In the genomic region with DNA sequence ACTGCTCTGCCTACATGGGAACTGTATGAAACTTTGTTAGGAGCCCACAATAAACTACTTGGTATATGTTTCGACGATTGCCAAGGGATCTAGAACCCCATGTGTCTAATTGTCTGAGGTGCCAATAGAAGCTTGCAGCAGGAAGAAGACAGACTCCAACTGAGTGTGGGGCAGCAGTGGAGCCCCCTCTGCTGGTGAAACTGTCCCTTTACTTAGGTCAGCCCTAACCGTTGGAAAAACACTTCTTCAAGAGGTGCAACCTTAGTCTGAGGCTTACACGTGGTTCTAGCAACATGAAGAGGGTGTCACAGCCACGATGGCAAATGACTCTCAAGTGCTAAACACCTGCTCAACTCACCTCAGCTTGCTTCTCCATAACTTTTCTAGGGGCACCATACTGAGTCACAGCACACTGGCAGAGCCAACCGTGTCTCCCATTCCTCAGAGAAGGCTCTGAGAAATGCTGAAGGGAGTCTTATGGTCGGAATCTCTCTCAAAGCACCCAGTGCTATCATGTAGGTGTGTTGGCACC, we compare ENCODE assay signal across 9 mouse cellular contexts. TPM values are rescaled to one million over a fixed set of nuclear protein-coding genes. Genes with fewer than 3 reads are reported as not detected.
DNase-seq lines count a peak whose midpoint lies in the region; ATAC-seq and TF ChIP-seq lines count a peak whose summit lies in the region.
"Had no signal": no experiment of that assay in that cellular context is flagged by ENCODE, and none has a peak within 500 bp of the region (broad histone marks: within the 10 kb centered on the region; RNA-seq: fewer than 3 reads in every experiment).

No protein-coding gene starts in this region.

- peaks cover 6% of the 10 kb centered on the region for H3K4me1 ChIP-seq in heart, embryonic 10.5 days
- no peaks in the 10 kb centered on the region for H3K4me1 ChIP-seq in forebrain, embryonic 11.5 days (replicated peaks; ENCODE audit: control insufficient read depth, insufficient read depth, low read length)
- peaks cover 4% of the 10 kb centered on the region for H3K4me1 ChIP-seq in midbrain, embryonic 15.5 days

- CTCF ChIA-PET in Patski (lab: Charles Lee) = interaction anchor here (1.8 to 4.0 kb wide), 3 partner anchors 25 to 461 kb away, joined by 5 to 44 read pairs (median 8); no protein-coding TSS in a partner anchor

- H3K4me2 ChIP-seq in forebrain, embryonic 11.5 days (ENCODE audit: low read depth, low read length, severe bottlenecking) = no peak overlapping the region
- H3K4me2 ChIP-seq in midbrain, embryonic 15.5 days = no peak overlapping the region

- H3K36me3 ChIP-seq in heart, embryonic 10.5 days = no peaks in the 10 kb centered on the region
- H3K36me3 ChIP-seq in forebrain, embryonic 11.5 days (ENCODE audit: control insufficient read depth, insufficient read depth, low read length) = no peaks in the 10 kb centered on the region
- no peaks in the 10 kb centered on the region for H3K36me3 ChIP-seq in midbrain, embryonic 15.5 days (replicated peaks)

- no peaks in the 10 kb centered on the region for H3K9me3 ChIP-seq in heart, embryonic 10.5 days
- H3K9me3 ChIP-seq in forebrain, embryonic 11.5 days (ENCODE audit: control insufficient read depth, low read length) = no peaks in the 10 kb centered on the region
- no peaks in the 10 kb centered on the region for H3K9me3 ChIP-seq in midbrain, embryonic 15.5 days

- H3K9ac ChIP-seq in forebrain, embryonic 11.5 days (ENCODE audit: low read length) = no peak overlapping the region
- no peak overlapping the region for H3K9ac ChIP-seq in midbrain, embryonic 15.5 days

- TF ChIP-seq CTCF in Patski (IDR thresholded peaks at IDR 0.05) = peak; percentile 62

- no peak overlapping the region for H3K27ac ChIP-seq in heart, embryonic 10.5 days
- no peak overlapping the region for H3K27ac ChIP-seq in forebrain, embryonic 11.5 days (ENCODE audit: low read depth, low read length)
- H3K27ac ChIP-seq in midbrain, embryonic 15.5 days = no peak overlapping the region

- in situ Hi-C loops in Patski (cut with MboI; ENCODE audit: low pct_unique_long_range_greater_than_20kb) = loop anchor here (5.0 to 10.0 kb wide), 2 partner anchors 277 to 450 kb away; no protein-coding TSS in a partner anchor

- peak; percentile 51 for ATAC-seq in Patski
- ATAC-seq in megakaryocyte-erythroid progenitor cell, adult 5-6 weeks (replicated peaks; ENCODE audit: low FRiP score, low TSS enrichment, poor library complexity, severe bottlenecking) = 0 out of 2 replicates have a peak, but pooled peaks have one; percentile 51
- no peak for ATAC-seq in forebrain, embryonic 11.5 days (replicated peaks; ENCODE audit: low FRiP score)
- ATAC-seq in midbrain, embryonic 15.5 days (replicated peaks) = no peak

- H3K4me3 ChIP-seq in heart, embryonic 10.5 days = no peak overlapping the region
- H3K4me3 ChIP-seq in forebrain, embryonic 11.5 days (ENCODE audit: low read depth, low read length) = no peak overlapping the region
- H3K4me3 ChIP-seq in midbrain, embryonic 15.5 days = no peak overlapping the region

- DNase-seq in heart, adult 8-10 months (ENCODE audit: low spot score) = peak; percentile 17
- DNase-seq in heart, embryonic 10.5 days (ENCODE audit: low spot score) = no peak
- DNase-seq in 416B (ENCODE audit: low read depth) = peak; percentile 61
- no peak for DNase-seq in Patski (ENCODE audit: low read depth, low spot score)
- DNase-seq in forelimb bud, embryonic 11.5 days (ENCODE audit: low read depth, low spot score) = peak; percentile 41
- no peak for DNase-seq in forebrain, embryonic 11.5 days (ENCODE audit: low spot score)

- no peaks in the 10 kb centered on the region for H3K27me3 ChIP-seq in heart, embryonic 10.5 days (ENCODE audit: insufficient read depth, poor library complexity, severe bottlenecking)
- peaks cover 28% of the 10 kb centered on the region for H3K27me3 ChIP-seq in Patski
- H3K27me3 ChIP-seq in forebrain, embryonic 11.5 days (ENCODE audit: control insufficient read depth, insufficient read depth, low read length) = no peaks in the 10 kb centered on the region
- no peaks in the 10 kb centered on the region for H3K27me3 ChIP-seq in midbrain, embryonic 15.5 days (replicated peaks)

- 60% methylated on average over 7 of the region's 7 CpGs for WGBS in heart, embryonic 10.5 days
- 63% methylated on average over 7 of the region's 7 CpGs for WGBS in forebrain, embryonic 11.5 days
- WGBS in midbrain, embryonic 15.5 days = 60% methylated on average over 7 of the region's 7 CpGs

- POLR2A ChIA-PET in Patski (lab: Charles Lee) = no interaction called here

RNA-seq across cellular contexts. Expression of a gene that starts 17.3 kb away (rescaled TPM):
- not detected for total RNA-seq in heart, adult 8-10 months (2022)
- polyA plus RNA-seq in heart, embryonic 10.5 days (2016; fragmentation: Nextera tagmentation; extraction: Ambion mirVana) = 0.32 and 0.33 TPM in 2 replicates
- not detected for polyA plus RNA-seq in Patski (2021)
- not detected in 2 replicates for total RNA-seq in megakaryocyte-erythroid progenitor cell, adult 5-6 weeks (2014; fragmentation: Nextera tagmentation)
- total RNA-seq in megakaryocyte-erythroid progenitor cell, adult 5-6 weeks (2017) = not detected in 2 replicates
- 4.8 and 4.9 TPM in 2 replicates for polyA plus RNA-seq in forebrain, embryonic 11.5 days (2014; fragmentation: Nextera tagmentation; extraction: Ambion mirVana)
- 85.4 and 91.2 TPM in 2 replicates for polyA plus RNA-seq in midbrain, embryonic 15.5 days (2015; fragmentation: Nextera tagmentation; extraction: Ambion mirVana)
- total RNA-seq: neutrophil, adult 5-6 weeks had no signal

RNA-seq across cellular contexts. Expression of a gene that starts 50.5 kb away (rescaled TPM):
- 10 to 100 TPM in 1 of 4 experiments, 1 to 10 TPM in 3; 8.4 to 14.0 (median 9.2) TPM for total RNA-seq in heart, adult 8-10 months (2022)
- polyA plus RNA-seq in heart, embryonic 10.5 days (2016; fragmentation: Nextera tagmentation; extraction: Ambion mirVana) = 20.8 and 24.1 TPM in 2 replicates
- 16.5 TPM for polyA plus RNA-seq in Patski (2021)
- total RNA-seq in megakaryocyte-erythroid progenitor cell, adult 5-6 weeks (2014; fragmentation: Nextera tagmentation) = 4.2 and 9.7 TPM in 2 replicates
- 19.1 and 39.5 TPM in 2 replicates for total RNA-seq in megakaryocyte-erythroid progenitor cell, adult 5-6 weeks (2017)
- 25.4 and 27.9 TPM in 2 replicates for polyA plus RNA-seq in forebrain, embryonic 11.5 days (2014; fragmentation: Nextera tagmentation; extraction: Ambion mirVana)
- polyA plus RNA-seq in midbrain, embryonic 15.5 days (2015; fragmentation: Nextera tagmentation; extraction: Ambion mirVana) = 37.0 and 39.3 TPM in 2 replicates

Comparison
In these comparisons a context has a peak if more than half of its experiments do, and no peak if none do; other contexts are left out.
1. DNase-seq: peak in heart, adult 8-10 months (single experiment), 416B (single experiment) and forelimb bud, embryonic 11.5 days (single experiment); none in heart, embryonic 10.5 days (single experiment), Patski (single experiment) and forebrain, embryonic 11.5 days (single experiment).
2. ATAC-seq: peak in Patski (single experiment) and megakaryocyte-erythroid progenitor cell, adult 5-6 weeks (single experiment); none in forebrain, embryonic 11.5 days (single experiment) and midbrain, embryonic 15.5 days (single experiment).
3. RNA of a gene that starts 17.3 kb away (polyA plus RNA-seq): 85.4 to 91.2 TPM in midbrain, embryonic 15.5 days; 4.8 to 4.9 TPM in forebrain, embryonic 11.5 days, 0.32 to 0.33 TPM in heart, embryonic 10.5 days and not detected in Patski (single experiment); every median in the first group is over 10 times any median in the second.